Mouse (Mus musculus) heart, postnatal 36 days (tissue): ENCODE results near the gene Megf8. TPM values are rescaled to one million over a fixed set of nuclear protein-coding genes. Genes with fewer than 3 reads are reported as not detected.

Experiments used
- DNase-seq, 2 experiments: peaks; one replicate each; pipeline ENCODE4 v3.0.0; 2021 to 2022
- intact Hi-C: fragments of 180-260 bp; cut with DNase I; formaldehyde crosslinking; loops from one replicate; pipeline ENCODE4 v1.15.1; 2025
- total RNA-seq, 2 experiments: library from RNA; stranded (reverse); gene quantifications; 2 replicates each; pipeline ENCODE4 v1.2.3; 2021

Gene Megf8
- total RNA-seq, 2 experiments from 2014 or later: 30.4 to 31.1 TPM

DNA sequence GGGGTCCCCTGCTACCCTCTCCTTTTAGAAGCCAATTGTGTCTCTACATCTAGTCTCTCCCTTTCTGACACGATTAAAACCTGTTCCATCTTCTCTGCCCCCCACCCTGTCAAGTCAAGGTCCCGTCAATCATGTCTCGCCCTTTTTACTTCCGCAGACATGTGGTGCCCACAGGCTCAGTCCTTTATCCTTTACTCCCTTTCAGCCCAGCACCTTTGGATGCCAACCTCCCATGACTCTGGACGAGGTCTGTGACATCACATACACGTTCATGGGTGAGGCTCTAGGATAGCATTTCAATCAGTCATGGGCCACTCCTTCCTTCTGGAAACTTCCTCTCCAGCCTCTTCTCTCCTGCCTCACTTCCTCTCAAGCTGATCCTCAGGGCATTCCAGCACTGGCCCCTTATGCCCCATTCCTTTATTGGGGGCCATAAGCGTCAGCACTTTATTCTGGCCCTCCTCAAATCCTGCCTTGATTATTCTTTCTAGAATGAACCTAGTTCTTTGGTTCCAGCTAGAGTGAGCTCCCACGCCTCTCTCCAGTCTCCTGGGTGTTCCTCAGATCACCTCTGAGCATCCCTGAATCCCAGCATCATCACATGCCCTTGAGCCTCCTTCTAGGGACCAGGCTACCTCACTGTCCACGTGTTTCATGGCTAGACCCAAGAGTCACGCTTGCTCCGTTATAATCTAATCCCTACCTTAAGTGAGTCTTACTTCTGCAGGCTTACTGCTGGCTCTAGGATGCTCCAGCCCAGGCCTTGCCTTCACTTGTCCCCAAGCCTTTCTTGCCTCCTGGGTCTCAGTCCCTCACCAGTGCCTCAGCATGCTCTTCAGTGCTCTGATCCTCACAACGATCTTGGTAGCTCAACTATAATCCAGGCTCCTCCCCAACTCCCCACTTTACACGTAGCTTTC lies 61.5 kb downstream of the Megf8 start:
- intact Hi-C loops: loop anchor here (5.0 kb wide), 1 partner anchor 61 kb away; the partner anchor contains the start of gene Megf8
- no peak for DNase-seq

DNA sequence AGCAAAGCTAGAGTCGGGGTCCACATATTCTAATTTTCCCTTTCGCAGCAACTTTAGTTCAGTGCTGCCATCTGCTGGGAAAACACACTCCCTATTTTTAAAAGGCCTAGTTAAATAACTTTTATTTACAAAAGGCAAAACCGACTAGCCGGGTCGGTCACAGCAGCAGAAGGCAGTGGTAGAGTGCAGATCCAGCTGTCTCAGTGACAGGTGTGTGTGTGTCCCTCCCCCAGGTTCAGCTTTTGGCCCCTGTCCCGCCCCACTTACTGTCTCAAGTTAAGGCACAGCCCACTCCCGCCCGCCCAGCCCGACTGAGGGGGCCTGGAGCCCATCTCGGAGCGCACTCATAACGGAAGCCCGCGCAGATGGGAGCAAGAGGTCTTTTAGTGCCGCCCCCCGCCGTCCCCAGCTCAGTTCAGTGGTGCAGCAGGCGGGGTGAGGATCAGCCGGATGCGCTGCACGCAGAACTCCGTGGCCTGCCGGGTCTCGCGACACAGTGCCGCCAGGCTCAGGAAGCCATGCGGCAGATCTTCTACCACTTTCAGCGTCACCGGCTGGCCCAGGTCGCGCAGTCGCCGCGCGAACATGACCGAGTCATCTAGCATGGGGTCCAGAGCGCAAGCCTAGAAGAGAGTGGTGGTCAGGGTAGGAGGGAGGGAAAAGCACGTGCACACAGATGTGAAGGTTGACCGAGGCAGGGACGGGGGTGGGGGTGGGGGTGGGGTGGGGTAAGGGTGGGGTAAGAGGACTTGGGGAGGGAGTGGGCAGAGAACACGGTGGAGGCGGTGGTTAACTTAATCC lies 62.8 kb downstream of the Megf8 start:
- DNase-seq: peak; percentile 45 to 58

DNA sequence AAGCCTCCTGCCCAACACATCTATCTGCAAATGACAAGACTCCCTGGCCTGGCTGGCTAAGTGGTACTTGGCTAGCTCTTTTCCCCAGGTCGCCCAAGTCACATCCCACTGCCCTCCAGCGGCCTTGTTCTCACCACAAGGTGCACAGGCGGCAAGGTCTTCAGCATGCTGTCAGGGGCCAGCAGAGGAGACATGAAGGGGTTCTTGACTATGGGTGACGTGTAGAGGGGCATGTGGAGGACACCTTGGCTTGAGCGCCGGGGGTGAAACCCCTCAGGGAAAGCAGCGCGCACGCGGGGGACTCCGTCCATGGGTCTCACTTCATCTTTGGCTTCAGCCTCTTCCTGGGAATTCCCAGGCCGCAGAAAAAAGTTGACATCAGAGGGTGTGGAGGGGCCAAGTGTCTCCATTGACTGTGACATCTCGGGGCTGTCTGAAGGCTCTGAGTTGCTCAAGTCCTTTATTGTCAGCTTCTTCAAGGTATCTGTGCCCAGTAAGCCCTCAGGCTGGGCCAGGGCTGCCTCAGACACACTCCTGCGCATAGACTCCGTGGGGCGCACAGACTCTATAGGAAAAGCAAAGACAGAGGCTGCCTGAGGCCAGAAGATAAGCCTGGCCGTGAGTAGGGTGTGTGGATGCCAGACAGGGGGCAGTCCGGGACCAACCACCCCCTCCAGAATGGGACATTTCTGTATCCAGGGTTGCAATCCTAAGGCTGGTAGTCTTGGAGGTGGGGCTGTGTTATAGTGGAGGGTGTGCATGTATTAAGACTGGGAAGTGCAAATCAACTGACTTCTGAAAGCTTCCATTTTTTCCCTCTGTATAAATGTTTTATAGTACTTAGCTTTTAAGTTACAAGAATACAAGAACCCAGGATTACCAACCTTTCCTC lies 63.7 kb downstream of the Megf8 start:
- no peak for DNase-seq
- intact Hi-C loops: loop anchor here (5.0 kb wide), 1 partner anchor 138 kb away; no protein-coding TSS in a partner anchor

More for the DNA sequence above, 62.8 kb downstream of the Megf8 start:
- intact Hi-C loops: loop anchor here (5.0 kb wide), 2 partner anchors 62 to 137 kb away; partner anchors contain the start of gene Megf8

DNA sequence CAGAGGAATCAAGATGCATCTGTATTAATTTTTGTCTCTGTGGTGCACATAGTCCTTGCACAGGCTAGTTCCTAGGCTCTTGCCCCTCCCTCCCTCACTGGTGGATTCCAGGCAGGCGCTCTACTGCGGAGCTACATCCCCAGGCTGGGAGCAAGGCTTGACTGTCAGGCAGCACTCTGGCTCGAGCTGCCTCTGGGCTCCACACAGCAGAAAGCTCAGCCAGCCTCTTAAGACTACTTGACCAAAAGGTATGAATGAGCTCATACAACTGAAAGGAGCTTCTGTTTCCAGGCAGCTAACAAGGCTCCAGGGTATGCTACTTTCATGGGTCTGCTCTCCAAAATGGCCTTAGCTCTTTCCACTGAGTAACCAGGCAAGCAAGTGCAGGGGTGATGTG lies 64.3 kb downstream of the Megf8 start:
- intact Hi-C loops: loop anchor here (5.0 kb wide), 1 partner anchor 139 kb away; no protein-coding TSS in a partner anchor
- DNase-seq: no peak

DNA sequence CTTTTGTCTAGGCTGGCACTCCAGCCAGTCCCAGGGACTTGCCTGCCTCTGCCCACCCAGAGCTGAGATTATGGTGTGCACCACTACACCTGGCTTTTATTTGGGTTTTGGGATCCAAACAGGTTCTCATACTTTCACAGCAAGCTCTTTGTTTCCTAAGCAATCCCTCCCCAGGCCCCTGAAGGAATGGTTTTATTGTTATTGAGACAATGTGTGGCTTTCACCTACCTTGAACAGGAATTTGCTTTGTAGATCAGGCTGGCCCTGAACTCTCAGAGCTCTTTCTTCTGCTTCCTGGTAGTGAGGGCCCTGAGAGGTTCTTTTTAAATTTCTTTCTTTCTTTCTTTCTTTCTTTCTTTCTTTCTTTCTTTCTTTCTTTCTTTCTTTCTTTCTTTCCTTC lies 65.6 kb downstream of the Megf8 start:
- intact Hi-C loops: loop anchor here (5.0 kb wide), 1 partner anchor 140 kb away; no protein-coding TSS in a partner anchor
- DNase-seq: no peak

DNA sequence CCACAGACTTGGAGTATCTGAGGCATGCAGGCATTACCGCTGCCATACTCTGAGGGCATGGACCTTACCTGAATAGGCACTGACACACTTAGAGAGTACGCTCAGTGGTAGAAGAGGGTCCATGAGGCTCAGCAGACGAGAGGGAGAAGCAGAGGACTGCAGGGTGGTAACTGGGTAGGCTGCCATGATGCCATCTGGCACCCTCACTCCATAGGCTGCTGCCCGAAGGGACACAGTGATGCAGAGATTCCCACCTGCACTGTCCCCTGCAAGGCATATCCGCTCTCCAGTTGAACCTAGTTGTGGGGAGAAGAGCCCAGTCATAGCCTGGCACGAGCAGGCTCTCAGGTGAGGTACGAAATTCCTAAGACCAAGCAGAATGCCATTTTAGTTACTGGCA lies 66.4 kb downstream of the Megf8 start:
- no peak for DNase-seq
- intact Hi-C loops: loop anchor here (5.0 kb wide), 1 partner anchor 141 kb away; no protein-coding TSS in a partner anchor

DNA sequence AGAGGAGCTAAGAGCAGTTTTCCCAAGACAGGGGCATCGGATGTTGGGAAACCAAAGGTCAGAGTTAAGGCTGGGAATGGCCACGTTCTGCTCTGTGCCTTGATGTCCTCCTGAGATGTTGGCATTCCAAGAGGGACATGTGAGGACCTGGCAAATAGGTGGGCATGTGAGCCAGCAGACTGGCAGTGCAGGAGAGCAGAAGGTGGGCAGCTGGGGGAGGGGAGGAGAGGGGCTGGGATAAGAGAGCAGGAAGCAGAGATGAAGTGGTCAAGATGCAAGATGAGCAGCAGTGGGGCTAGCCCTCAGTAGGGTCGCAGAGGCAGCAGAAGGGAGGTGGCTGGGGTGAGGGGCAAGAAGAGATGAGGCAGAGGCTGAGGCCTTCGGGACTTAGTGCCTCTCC lies 66.9 kb downstream of the Megf8 start:
- no peak for DNase-seq
- intact Hi-C loops: loop anchor here (5.0 kb wide), 1 partner anchor 142 kb away; no protein-coding TSS in a partner anchor

DNA sequence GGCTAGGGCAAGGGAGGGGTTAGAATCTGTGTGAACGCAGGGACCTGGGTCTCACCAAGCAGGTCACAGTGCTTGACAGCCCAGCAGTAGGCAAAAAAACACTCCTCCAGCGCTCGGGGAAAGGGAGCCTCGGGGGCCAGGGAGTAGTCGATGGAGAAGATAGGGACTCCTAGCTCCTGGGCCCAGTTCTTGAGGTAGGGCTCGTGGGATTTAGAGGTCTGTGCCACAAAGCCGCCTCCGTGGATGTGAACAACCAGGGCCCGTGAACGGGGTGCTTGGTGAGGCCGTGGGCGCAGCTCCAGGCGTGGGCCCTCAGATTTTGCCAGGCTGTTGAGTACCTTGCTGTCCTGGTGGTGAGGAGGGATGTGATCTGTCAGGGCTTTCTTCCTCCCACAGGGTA lies 67.4 kb downstream of the Megf8 start:
- intact Hi-C loops: loop anchor here (5.0 kb wide), 1 partner anchor 142 kb away; no protein-coding TSS in a partner anchor
- no peak for DNase-seq

DNA sequence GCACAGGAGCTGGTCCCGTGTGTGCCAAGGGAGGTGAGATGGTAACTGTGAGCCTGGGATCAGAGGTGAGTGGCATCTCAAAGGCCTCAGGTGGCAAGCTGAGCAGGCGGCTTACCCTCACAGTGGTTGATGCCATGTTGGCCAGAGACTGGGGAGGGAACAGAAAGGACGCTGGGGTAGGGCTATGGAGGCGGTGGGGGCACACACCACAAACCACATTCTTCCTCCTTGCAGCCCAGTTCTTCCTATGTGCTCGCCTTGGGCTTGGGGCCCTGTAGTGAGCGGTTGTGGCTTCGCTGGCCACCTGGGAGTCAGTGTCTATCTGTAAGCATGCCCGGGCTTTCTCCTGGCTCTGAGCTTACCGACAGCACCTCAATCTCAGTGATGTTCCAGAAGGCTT lies 67.9 kb downstream of the Megf8 start:
- DNase-seq: no peak
- intact Hi-C loops: loop anchor here (5.0 kb wide), 1 partner anchor 143 kb away; no protein-coding TSS in a partner anchor

DNA sequence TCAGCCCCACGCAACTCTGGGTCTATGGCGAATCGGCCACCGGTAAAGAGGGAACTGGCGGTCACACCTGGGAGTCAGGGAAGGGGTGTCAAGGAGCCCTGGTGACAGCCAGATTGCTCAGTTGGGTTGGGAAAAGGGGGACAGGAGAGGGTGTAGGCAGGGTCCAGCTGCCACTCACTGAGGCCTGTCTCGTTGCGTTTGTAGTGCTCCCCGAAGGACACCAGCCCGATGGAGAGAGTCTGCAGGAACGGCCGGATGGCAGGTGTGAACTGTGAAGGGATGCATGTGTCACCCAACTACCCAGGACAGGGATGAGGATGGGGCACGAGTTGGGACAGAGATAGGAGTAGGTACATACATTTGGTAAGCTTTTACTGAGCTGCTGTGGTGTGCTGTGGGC lies 68.3 kb downstream of the Megf8 start:
- intact Hi-C loops: no loop called here
- DNase-seq: no peak

DNA sequence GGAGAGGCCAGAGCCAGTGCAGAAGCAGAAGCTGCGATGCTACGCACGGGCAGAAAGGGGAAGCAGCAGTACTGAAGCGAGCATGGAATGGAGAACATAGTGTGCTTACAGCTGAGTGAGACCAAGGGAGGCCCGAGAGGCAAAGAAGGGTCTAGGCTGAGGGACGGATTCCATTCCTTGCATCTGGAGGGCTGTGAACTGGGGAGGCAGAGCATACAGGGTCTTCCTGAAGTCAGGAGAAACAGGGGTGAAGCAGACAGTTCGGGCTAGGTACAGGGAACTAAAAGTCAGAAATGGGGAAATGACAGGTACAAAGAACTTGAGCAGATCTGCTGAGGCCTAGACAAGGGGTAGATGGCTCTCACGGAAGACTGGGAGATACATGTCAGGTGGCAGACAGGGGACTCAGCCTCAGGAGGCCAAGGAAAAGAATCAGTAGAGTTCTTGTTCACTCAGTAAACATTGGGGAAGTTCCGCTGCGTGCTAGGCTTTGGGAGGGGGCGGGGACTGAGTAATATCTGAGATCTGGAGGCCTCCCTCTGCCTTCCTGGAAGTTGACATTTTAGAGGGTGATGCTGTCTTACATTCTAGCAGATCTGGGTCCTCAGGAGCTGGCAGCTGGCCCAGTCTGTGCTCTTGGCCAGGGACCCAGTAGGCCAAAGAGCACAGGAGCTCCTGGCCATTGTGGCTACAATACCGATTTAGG lies 69.0 kb downstream of the Megf8 start:
- DNase-seq: peak; percentile 89 to 92

DNA sequence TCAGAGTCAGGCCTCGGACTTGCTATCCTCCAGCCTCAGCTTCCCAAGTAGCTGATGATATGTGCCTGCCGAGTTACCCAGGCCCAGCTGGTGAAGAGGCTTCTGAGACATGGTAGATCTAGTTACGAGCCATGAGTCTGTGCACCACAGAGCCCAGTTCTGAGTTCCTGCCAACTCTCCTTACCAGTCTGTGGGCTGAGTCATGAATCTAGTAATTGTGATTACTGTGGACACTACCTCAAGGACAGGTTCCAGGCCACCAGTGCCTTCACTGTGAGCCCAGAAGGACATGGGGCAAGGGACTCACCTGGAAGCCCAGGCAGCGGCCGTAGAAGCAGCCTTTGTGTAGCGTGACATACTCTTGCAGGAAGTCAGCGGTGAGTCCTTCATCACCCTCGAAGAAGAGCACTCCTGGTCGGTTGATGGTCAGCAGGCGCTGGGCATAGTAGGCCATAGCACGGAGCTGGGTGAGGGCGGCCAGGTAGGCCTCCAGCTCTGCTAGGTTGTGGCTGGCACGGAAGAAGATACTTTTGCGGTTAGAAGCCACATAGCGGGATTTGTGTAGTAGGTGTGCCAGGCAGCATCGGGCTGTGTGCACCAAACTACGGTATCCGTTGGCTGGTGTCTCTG lies 71.0 kb downstream of the Megf8 start:
- no peak for DNase-seq
- intact Hi-C loops: loop anchor here (2.0 kb wide), 1 partner anchor 107 kb away; no protein-coding TSS in a partner anchor

More for the DNA sequence above, 69.0 kb downstream of the Megf8 start:
- intact Hi-C loops: no loop called here

DNA sequence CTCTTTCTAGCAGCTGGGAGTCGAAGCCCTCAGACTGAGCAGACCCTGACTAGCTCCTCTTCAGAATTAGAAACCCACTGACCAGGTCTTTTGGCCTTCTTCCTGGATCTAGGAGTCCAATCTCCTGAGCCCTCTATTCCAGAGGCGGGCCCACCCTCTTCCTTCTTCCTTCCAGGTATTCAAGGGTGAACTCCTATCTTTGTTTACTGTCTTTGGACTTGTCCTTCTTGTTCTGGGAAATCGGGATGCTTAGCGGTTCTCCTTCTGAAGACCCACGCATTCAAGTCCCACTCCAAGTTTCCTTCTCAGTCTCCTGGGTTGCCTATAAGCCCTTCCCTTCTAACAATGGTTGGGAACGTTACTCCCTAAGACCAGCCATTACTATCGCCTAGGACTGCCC lies 72.0 kb downstream of the Megf8 start:
- intact Hi-C loops: loop anchor here (2.0 kb wide), 1 partner anchor 108 kb away; no protein-coding TSS in a partner anchor
- peak in 1 of 2 experiments; percentile 27 for DNase-seq

DNA sequence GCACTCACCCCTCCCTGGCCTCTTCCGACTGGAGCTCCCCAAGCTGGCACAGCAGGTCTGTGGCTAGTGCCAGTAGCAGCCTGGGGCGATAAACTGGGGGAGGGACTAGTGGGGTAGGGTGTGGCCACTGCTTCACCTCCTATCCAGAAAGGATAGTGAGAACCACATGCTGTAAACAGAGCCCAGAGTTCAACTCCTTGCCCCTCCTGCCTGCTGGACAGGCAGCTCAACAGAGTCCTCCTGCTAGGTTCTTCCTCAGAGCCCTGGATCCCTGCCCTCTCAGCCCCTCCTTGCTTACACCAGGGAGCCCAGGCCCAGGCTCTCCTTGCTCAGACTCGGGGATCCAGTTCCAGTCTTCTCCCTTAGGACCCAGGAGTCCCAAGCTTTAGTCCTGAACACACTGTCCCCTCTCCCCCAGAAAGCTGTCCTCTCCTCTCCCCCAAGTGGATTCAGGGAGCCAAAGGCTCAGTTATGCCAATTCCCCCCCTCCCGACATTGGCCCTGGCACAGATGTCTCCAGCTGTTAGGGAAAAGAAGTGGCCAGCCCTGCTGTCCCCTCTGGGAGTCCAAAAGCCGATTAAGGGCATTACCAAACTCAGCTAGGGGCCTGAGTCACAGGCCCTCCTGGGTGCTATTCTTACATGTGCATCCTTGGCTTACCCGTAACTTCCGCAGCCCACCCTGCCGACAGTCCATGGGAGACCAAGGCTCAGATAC lies 73.2 kb downstream of the Megf8 start:
- intact Hi-C loops: no loop called here
- peak; percentile 72 to 81 for DNase-seq

DNA sequence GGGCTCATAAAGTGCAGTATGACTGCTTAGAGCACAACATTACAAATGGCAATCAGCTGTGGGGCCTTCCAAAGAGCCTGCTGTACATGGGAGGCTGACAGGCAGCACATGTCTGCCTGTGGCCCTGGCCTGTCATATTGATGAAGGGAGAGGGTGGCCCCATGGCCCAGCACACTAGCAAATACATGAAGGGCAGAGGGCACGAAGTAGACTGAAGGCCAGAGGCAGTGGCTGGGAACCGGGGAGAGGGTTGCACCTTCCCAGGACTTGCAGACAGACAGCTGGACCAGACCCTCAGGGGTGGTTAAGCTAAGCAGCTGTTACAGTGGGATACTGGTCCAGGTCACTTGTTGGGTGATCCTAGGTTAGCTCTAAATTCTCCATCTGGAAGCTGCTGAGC lies 74.0 kb downstream of the Megf8 start:
- intact Hi-C loops: no loop called here
- DNase-seq: no peak

DNA sequence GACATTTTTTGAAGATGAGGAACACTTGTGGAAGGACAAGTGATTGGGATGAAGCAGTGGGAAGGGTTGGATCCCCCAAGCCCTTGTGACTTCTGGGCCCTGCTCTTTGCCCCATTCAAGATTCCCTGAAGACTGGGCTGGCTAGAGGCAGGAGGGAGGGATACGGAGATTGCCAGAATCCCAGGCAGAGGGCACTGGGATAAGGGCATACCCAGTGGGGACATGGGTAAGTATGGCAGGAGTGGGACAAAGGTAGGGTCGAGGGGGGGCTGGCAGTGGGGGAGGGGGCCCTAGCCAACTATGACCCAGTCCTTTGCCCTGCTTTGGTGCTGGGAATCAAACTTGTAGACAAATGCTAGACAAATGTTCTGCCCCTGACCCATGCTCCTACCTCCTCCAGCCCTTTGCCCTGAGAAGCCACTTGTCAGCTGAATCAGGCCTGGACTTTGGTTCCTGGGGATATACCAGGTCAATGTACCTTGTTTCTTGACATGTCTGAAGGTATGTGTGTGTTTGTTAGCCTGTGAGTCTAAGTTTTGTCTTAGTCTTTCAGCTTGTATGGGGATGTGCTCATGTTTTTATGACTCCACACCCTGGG lies 75.0 kb downstream of the Megf8 start:
- DNase-seq: no peak
- intact Hi-C loops: no loop called here

DNA sequence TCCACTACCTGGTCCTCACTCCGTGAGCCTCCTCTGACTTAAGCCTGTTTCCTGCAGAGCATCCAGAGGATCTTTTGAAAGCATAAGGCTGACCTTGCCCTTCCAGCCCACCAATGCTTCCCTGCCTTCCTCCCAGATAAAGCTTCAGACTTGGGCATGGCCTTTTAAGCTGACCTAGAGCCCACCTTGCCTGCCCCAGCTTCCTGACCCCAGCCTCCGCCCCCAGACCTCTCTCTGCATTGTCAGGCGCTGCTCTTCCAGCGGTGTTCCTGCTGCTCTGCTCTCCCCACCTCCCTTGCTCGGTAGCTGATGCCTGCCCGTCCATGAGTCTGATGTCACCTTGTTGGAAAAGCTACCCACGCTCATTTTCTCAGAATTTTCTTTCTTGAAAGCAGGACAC lies 75.9 kb downstream of the Megf8 start:
- intact Hi-C loops: no loop called here
- DNase-seq: no peak
